Mouse (Mus musculus) bone marrow macrophage, adult 2 months (primary cell): Measurements from ENCODE around the gene Prg4.

Experiments
- CTCF ChIP-seq: IDR thresholded peaks from 2 replicates; pipeline ENCODE4 v1.5.1; 2012; ENCODE audit warnings: low read depth, mild to moderate bottlenecking, low read length, moderate library complexity
- POLR2A ChIP-seq: IDR thresholded peaks from 2 replicates; pipeline ENCODE4 v1.6.1; 2012; ENCODE audit warnings: mild to moderate bottlenecking, low read depth, low read length, borderline replicate concordance

- TF ChIP-seq CTCF (no peak), POLR2A (no peak)
These were observed 62.1 kb downstream of the Prg4 start for GRCm38 (mm10) chr1:150403914-150404313.
